Mouse (Mus musculus): ENCODE results near the gene Gipr. TPM values are rescaled to one million over a fixed set of nuclear protein-coding genes. Genes with fewer than 3 reads are reported as not detected.

Gipr gene
- polyA plus RNA-seq, 1 experiment from 2014 or later: 2.1 TPM

DNA sequence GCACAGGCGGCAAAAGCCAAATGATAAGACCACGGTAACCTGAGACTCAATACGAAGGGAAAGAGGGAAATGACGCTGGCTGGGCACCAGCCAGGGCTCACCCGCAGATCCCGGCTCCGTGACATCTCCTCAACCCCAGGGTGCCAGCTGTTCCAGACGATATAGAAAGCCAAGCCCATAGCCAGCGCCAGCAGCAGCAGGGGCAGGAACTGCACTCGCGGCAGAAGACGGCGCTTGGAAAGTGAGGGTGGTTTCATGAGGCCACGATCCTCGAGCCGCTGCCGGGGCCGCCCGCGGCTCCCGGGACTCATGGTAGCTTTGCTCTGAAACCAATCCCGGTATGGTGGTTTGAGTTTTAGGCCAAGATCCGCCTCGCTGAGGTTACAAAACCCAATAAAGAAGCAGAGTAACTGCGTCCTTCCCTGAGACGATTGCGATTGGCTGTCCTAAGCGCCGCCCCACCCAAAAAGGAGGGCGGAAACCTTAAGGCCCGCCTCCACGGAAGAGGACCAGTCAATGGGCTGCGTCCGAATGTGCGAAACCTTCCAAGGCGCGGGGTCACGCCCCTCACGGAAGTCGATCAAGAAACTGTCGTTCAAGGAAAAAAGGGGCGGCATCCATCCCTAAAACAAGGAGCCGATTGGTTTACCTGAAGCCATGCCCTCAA lies 16.9 kb downstream of the Gipr start, which contains the start of gene Qpctl:
Gene Qpctl (minus strand): TSS at position 417 of the 667 bp plus-strand sequence.
- Histone ChIP-seq H3K4me3 (ENCODE audit: low read depth, low read length) (peak within 1 kb of the TSS; percentile 69), H3K27ac (ENCODE audit: low read length) (peak within 1 kb of the TSS; percentile 85), H3K4me2 (ENCODE audit: low read depth, low read length) (peak within 1 kb of the TSS; percentile 97), H3K4me1 (ENCODE audit: control insufficient read depth, low read depth, low read length) (peaks cover 16% of the 10 kb centered on the region), H3K9ac (ENCODE audit: low read depth, low read length) (peak within 1 kb of the TSS; percentile 67), H3K9me3 (replicated peaks; ENCODE audit: control insufficient read depth, low read length) (no peaks in the 10 kb centered on the region), H3K36me3 (ENCODE audit: control insufficient read depth, insufficient read depth) (peaks cover 6% of the 10 kb centered on the region; the same call in 1 of the 2 replicates), H3K27me3 (ENCODE audit: control insufficient read depth, insufficient read depth, low read depth, low read length) (no peaks in the 10 kb centered on the region)
- ATAC-seq (ENCODE audit: low read depth): peak; percentile 96
- under 1% methylated on average over 43 of the region's 43 CpGs for WGBS (ENCODE audit: insufficient replicate concordance)

DNA sequence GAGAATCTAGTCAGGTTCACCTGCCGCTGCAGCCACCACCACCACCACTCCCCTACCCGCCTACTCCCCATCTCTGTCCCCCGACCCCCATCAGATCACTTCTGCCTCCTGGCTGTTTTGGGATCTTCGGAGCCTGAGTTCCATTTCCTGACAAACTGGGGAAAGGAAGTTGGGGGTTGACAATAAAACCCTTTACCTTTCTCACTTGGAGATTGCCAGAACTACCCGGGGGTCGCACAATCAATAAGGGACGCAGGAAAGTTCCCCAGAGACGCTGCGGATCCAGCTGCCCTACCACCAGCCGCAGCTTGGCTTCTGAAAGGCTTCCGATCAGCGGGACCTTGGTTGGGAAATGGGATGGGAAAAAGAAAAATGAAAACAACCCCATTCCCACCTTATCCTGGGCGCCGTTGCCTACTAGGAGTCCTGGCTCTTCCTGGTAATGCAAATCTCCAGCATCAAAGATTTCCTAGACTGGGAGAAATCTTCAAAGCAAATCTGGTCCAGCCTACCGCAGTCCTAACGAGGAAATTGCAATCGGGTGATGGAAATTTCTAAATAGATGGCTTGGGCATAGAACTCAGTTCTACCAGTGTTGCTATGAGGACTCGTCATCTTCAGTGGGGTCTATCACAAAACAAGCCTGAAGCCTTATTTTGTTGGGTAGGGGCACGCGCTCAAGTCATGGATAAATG lies 17.6 kb downstream of the Gipr start:
- no peaks in the 10 kb centered on the region for H3K9me3 ChIP-seq (replicated peaks; ENCODE audit: control insufficient read depth, low read length)
- H3K4me3 ChIP-seq (ENCODE audit: low read depth, low read length): peak overlapping the region; percentile 69
- H3K36me3 ChIP-seq (ENCODE audit: control insufficient read depth, insufficient read depth): peaks cover under 1% of the 10 kb centered on the region; the same call in 1 of the 2 replicates
- no peak for ATAC-seq (ENCODE audit: low read depth)
- H3K27ac ChIP-seq (ENCODE audit: low read length): peak overlapping the region; percentile 81
- no peaks in the 10 kb centered on the region for H3K27me3 ChIP-seq (ENCODE audit: control insufficient read depth, insufficient read depth, low read depth, low read length)
- peaks cover 16% of the 10 kb centered on the region for H3K4me1 ChIP-seq (ENCODE audit: control insufficient read depth, low read depth, low read length)
- H3K9ac ChIP-seq (ENCODE audit: low read depth, low read length): peak overlapping the region; percentile 65
- H3K4me2 ChIP-seq (ENCODE audit: low read depth, low read length): peak overlapping the region; percentile 97
- WGBS (ENCODE audit: insufficient replicate concordance): 8% methylated on average over 20 of the region's 20 CpGs

DNA sequence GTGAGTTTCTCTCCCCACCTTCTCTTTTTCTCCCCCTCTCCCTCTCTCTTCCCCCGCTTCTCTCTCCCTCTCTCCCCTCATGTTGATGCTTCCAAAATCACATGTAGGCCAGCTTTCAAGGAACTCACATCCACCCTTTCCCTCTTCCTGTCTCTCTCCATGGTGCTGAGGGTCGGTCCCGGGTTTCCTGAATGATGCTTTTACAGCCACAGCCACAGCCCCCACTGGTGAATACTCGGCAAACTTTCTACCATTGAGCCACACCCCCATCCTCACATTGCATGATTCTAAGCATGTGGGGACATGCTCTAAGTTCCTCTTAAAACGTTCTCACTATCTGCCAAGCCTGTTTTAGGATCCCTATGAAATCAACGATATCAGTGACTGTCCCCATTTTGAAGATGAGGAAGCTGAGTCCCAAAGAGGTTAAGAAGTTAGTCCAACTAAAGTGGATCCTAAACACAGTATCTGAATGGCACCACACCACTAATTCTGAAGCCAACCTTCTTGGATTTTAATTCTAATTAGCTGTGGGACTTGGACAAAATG lies 18.4 kb downstream of the Gipr start:
- H3K4me2 ChIP-seq (ENCODE audit: low read depth, low read length): no peak overlapping the region
- no peaks in the 10 kb centered on the region for H3K27me3 ChIP-seq (ENCODE audit: control insufficient read depth, insufficient read depth, low read depth, low read length)
- no peak overlapping the region for H3K9ac ChIP-seq (ENCODE audit: low read depth, low read length)
- WGBS (ENCODE audit: insufficient replicate concordance): 33% methylated on average over 6 of the region's 6 CpGs
- no peaks in the 10 kb centered on the region for H3K9me3 ChIP-seq (replicated peaks; ENCODE audit: control insufficient read depth, low read length)
- no peak overlapping the region for H3K27ac ChIP-seq (ENCODE audit: low read length)
- H3K4me3 ChIP-seq (ENCODE audit: low read depth, low read length): no peak overlapping the region
- H3K4me1 ChIP-seq (ENCODE audit: control insufficient read depth, low read depth, low read length): peaks cover 16% of the 10 kb centered on the region
- ATAC-seq (ENCODE audit: low read depth): no peak
- no peaks in the 10 kb centered on the region for H3K36me3 ChIP-seq (ENCODE audit: control insufficient read depth, insufficient read depth)

DNA sequence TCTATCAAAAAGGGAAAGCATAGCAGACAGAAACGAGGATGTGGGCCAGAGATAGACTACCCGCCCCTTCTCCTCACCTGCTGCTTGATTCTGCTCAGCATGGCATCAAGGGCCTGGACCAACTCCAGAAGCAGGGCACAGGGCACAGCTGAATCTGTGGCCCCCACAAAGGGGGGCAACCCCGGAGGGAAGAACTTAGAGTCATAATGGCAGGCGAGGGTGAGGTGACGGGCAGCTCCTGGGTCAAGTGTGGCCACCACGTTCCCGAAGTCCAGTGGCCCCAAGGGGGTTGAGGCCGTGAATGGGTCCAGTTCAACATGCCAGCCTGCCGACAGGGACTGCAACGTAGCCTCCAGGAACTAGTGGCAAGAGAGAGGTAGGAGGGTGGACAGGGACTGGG lies 19.1 kb downstream of the Gipr start:
- WGBS (ENCODE audit: insufficient replicate concordance): 75% methylated on average over 10 of the region's 10 CpGs
- H3K27me3 ChIP-seq (ENCODE audit: control insufficient read depth, insufficient read depth, low read depth, low read length): no peaks in the 10 kb centered on the region
- no peaks in the 10 kb centered on the region for H3K36me3 ChIP-seq (ENCODE audit: control insufficient read depth, insufficient read depth)
- H3K9me3 ChIP-seq (replicated peaks; ENCODE audit: control insufficient read depth, low read length): no peaks in the 10 kb centered on the region
- ATAC-seq (ENCODE audit: low read depth): no peak
- no peak overlapping the region for H3K27ac ChIP-seq (ENCODE audit: low read length)
- no peak overlapping the region for H3K4me3 ChIP-seq (ENCODE audit: low read depth, low read length)
- peaks cover 16% of the 10 kb centered on the region for H3K4me1 ChIP-seq (ENCODE audit: control insufficient read depth, low read depth, low read length)
- H3K9ac ChIP-seq (ENCODE audit: low read depth, low read length): no peak overlapping the region
- no peak overlapping the region for H3K4me2 ChIP-seq (ENCODE audit: low read depth, low read length)

DNA sequence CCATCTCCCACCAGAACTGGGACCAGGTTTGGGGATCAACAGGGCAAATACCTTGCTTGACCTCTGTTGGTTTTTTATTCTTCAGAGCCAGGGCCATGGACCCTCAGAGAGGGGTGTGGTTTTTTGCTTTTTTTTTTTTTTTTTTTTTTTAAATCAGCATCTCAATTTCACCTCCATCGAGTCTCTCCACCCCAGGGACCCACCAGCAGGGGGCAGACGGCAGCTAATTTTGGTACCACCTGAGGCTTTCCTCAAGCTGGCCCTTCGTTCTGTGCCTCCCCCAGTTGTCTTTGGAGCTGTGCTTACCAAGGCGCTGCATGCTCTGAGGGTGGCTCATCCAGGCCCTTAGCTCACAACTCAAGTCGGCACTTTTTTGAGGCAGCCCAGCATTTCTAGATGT lies 28.5 kb downstream of the Gipr start:
- Histone ChIP-seq H3K4me1 (ENCODE audit: control insufficient read depth, low read depth, low read length) (no peaks in the 10 kb centered on the region), H3K9me3 (replicated peaks; ENCODE audit: control insufficient read depth, low read length) (no peaks in the 10 kb centered on the region), H3K27me3 (ENCODE audit: control insufficient read depth, insufficient read depth, low read depth, low read length) (no peaks in the 10 kb centered on the region), H3K36me3 (ENCODE audit: control insufficient read depth, insufficient read depth) (peaks cover 19% of the 10 kb centered on the region), H3K27ac (ENCODE audit: low read length) (no peak overlapping the region), H3K4me2 (ENCODE audit: low read depth, low read length) (no peak overlapping the region), H3K4me3 (ENCODE audit: low read depth, low read length) (no peak overlapping the region), H3K9ac (ENCODE audit: low read depth, low read length) (no peak overlapping the region)
- no peak for ATAC-seq (ENCODE audit: low read depth)
- 46% methylated on average over 5 of the region's 5 CpGs for WGBS (ENCODE audit: insufficient replicate concordance)

DNA sequence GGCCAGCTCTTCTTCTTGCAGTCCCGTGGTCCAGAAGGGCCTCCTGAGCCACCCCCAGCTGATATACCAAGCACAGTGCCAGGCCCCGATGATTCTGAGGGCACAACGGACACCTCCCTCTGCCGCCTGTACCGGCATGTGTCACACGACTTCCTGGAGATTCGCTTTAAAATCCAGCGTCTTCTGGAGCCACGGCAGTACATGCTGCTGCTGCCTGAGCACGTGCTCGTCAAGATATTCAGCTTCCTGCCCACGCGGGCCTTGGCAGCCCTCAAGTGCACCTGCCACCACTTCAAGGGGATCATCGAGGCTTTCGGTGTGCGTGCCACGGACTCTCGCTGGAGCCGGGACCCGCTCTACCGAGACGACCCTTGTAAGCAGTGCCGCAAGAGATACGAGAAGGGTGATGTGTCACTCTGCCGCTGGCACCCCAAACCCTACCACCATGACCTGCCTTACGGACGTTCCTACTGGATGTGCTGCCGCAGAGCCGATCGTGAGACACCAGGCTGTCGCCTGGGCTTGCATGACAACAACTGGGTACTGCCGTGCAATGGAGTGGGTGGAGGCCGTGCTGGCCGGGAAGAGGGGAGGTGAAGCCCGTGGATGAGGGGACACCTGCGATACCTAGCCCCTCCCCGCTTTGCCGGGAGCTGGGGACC lies 29.1 kb downstream of the Gipr start:
- H3K4me2 ChIP-seq (ENCODE audit: low read depth, low read length): no peak overlapping the region
- no peaks in the 10 kb centered on the region for H3K9me3 ChIP-seq (replicated peaks; ENCODE audit: control insufficient read depth, low read length)
- peaks cover 19% of the 10 kb centered on the region for H3K36me3 ChIP-seq (ENCODE audit: control insufficient read depth, insufficient read depth)
- peaks cover 3% of the 10 kb centered on the region for H3K4me1 ChIP-seq (ENCODE audit: control insufficient read depth, low read depth, low read length)
- no peak for ATAC-seq (ENCODE audit: low read depth)
- no peaks in the 10 kb centered on the region for H3K27me3 ChIP-seq (ENCODE audit: control insufficient read depth, insufficient read depth, low read depth, low read length)
- H3K27ac ChIP-seq (ENCODE audit: low read length): no peak overlapping the region
- no peak overlapping the region for H3K4me3 ChIP-seq (ENCODE audit: low read depth, low read length)
- no peak overlapping the region for H3K9ac ChIP-seq (ENCODE audit: low read depth, low read length)
- WGBS (ENCODE audit: insufficient replicate concordance): 86% methylated on average over 38 of the region's 38 CpGs

DNA sequence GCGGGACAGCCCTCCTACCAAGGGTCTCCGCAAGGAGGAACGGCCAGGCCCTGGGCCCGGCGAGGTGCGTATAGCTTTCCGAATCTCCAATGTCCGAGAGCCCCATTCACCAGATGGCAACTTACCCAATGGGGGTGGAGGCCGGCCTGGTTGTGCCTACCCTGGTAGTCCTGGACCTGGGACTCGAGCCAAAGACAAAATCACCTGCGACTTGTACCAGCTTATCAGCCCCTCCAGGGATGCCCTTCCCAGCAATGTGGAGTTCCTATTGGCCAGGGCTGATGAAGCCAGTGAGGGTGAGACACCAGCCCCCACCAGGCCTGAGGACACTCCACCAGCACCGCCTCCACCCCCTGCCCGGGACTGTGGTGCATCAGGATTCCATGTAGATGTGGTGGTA lies 29.8 kb downstream of the Gipr start:
- H3K4me2 ChIP-seq (ENCODE audit: low read depth, low read length): no peak overlapping the region
- no peak for ATAC-seq (ENCODE audit: low read depth)
- peaks cover 9% of the 10 kb centered on the region for H3K4me1 ChIP-seq (ENCODE audit: control insufficient read depth, low read depth, low read length)
- WGBS (ENCODE audit: insufficient replicate concordance): 87% methylated on average over 13 of the region's 13 CpGs
- no peak overlapping the region for H3K9ac ChIP-seq (ENCODE audit: low read depth, low read length)
- H3K27ac ChIP-seq (ENCODE audit: low read length): no peak overlapping the region
- H3K4me3 ChIP-seq (ENCODE audit: low read depth, low read length): no peak overlapping the region
- H3K27me3 ChIP-seq (ENCODE audit: control insufficient read depth, insufficient read depth, low read depth, low read length): no peaks in the 10 kb centered on the region
- peaks cover 19% of the 10 kb centered on the region for H3K36me3 ChIP-seq (ENCODE audit: control insufficient read depth, insufficient read depth)
- H3K9me3 ChIP-seq (replicated peaks; ENCODE audit: control insufficient read depth, low read length): no peaks in the 10 kb centered on the region

DNA sequence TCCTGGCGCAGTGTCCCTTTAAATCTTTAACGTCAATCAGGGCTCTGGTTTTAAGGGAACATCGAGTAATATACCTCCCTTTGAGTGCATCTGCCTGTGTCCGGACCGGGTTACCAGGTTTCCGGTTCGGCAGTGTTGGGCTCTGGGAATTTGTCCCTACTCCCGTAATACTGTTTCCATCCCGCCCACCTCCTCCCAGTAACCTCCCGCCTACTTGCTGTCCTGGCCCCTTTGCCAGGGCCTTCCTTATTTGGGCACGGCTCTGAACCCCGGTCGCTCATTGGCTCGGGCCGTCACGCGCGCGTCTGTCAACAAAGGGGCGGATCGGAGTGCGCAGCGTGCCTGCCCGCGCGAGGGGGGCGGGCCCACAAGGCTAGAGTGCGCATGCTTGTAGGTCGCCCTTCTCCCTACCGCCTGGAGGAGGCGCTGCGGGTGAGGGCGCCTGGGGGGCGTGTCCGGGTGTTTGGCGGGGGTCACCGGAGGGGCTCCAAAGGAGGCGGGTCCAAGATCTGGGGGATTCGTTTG lies 34.5 kb downstream of the Gipr start:
- under 1% methylated on average over 39 of the region's 39 CpGs for WGBS (ENCODE audit: insufficient replicate concordance)
- Histone ChIP-seq H3K4me3 (ENCODE audit: low read depth, low read length) (peak overlapping the region; percentile 59), H3K27ac (ENCODE audit: low read length) (peak overlapping the region; percentile 75; the same call in 1 of the 2 replicates), H3K9me3 (replicated peaks; ENCODE audit: control insufficient read depth, low read length) (no peaks in the 10 kb centered on the region), H3K27me3 (ENCODE audit: control insufficient read depth, insufficient read depth, low read depth, low read length) (no peaks in the 10 kb centered on the region), H3K9ac (ENCODE audit: low read depth, low read length) (peak overlapping the region; percentile 33), H3K4me1 (ENCODE audit: control insufficient read depth, low read depth, low read length) (peaks cover 11% of the 10 kb centered on the region), H3K4me2 (ENCODE audit: low read depth, low read length) (peak overlapping the region; percentile 72), H3K36me3 (ENCODE audit: control insufficient read depth, insufficient read depth) (peaks cover 10% of the 10 kb centered on the region)
- peak; percentile 98 for ATAC-seq (ENCODE audit: low read depth)
